Mouse (Mus musculus): Measurements from ENCODE around the gene Ccdc12.

The Ccdc12 gene

DNA sequence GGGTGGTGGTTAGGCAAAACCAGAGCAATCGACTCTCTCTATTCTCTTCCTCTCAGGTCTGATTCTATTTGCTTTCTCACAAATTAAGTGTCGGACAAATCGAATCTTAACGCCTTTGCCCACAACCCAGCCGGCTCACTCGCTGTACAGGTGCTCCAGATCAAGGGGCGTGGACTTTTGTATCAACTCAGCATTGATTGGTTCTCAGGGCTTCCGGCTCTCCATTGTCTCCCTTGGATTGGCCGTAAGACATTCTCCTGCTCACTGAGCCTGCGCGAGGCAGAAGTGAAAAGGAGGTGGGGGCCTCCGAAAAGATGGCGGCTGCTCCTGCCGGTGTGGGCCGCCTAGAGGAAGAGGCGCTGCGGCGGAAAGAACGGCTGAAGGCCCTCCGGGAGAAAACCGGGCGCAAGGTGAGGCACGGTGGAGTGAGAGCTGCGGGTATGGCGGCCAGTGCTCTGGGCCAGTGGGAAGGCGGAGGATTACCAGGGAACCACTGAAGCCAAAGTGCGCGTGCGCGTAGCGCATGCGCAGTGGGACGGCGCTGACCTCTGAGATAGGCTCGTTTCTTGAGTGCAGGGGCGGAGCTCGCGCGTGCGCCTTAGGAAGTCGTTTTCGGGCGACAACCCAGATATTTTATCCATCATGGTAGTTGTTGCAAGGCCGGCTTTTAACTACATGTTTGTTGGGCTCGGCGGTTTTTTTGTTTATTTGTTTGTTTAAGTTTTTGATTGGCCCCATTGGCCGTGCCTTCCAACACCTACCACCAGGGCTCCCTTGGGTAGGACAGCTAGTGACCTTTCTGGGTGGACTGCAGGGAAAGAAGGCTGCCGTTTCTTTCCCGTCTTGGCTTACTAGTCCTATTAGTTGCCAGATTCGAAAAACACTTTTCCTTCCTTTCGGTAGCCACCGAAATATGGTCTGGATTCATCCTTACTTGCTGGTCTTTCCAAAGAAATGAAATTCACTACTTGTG is at the start of gene Ccdc12:
Ccdc12 (plus strand) TSS at position 255 of the 973 bp plus-strand sequence.
- DNase-seq (ENCODE audit: low spot score) = peak; percentile 97

DNA sequence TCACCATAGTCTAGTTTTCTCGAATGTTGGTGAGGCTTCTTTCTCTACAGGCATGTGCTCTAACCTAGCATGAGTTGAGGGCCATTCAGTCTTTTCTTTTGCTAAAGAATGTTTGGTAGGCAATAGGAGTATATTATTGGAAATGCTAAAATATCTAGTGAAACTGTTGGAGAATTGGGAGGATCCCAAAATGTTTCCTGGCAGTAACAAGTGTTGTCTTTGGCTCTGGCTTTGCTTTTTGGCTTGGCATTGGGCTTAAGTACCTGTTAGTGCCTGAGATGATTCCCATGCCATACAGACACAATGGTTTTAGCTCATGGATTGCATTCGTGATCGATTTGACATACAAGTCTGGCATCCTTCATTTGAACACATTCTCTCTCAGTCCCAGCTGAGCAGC is 44.8 kb upstream of the Ccdc12 start:
- DNase-seq (ENCODE audit: low spot score) = no peak

DNA sequence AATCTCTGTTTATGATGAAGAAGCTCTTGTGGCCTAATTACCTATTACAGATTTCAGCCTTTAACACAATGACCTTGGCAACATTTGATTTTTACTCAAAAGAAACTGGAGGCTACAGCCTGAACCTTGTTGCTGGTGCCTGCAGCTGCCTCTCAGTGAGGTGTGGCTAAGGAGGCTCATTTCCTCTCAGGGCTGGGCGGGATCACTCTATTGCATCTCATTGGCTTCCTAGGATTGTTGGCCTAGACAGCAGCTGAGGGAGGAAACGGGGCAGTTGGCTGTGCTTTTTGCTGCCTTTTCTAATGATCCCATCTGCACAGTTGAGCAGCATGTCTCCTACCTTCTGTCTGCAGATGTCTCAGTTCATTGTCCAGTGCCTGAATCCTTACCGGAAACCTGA is 39.2 kb upstream of the Ccdc12 start:
- no peak for DNase-seq (ENCODE audit: low spot score)

DNA sequence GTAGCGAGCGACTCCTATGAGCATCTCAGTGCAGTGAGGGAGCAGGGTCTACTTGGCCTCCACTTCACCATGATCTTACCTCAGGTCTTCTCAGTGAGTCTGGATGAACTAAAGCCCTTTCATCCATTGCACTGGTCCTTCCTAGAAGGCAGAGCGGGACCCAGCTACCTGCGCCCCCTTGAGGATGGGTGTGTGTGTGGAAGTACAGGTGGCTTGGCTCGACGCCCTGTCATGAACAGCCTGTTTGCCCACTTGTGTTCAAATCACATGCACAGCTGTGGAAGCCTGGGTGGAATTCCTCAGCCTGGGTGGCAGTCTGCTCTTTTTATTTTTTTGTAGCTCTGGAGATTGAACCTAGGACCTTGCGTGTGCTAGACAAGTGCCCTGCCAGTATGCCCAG is 36.1 kb upstream of the Ccdc12 start:
- no peak for DNase-seq (ENCODE audit: low spot score)

DNA sequence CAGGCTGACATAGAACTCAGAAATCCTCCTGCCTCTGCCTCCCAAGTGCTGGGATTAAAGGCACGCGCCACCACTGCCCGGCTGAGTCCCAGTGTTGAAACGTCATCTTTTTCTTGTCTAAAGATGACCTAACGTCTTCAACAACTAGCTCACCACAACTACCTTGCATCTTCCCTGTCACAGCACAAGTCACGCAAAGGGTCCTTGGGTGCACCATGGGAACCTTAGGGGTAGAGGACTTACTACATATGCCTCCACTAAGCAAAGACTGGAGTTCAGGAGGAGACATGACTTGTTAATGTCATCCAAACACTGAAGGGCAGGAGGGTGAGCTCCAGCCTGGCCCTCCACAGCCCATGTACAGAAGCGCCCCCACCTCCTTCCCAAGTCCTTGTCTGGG is 35.6 kb upstream of the Ccdc12 start:
- no peak for DNase-seq (ENCODE audit: low spot score)

DNA sequence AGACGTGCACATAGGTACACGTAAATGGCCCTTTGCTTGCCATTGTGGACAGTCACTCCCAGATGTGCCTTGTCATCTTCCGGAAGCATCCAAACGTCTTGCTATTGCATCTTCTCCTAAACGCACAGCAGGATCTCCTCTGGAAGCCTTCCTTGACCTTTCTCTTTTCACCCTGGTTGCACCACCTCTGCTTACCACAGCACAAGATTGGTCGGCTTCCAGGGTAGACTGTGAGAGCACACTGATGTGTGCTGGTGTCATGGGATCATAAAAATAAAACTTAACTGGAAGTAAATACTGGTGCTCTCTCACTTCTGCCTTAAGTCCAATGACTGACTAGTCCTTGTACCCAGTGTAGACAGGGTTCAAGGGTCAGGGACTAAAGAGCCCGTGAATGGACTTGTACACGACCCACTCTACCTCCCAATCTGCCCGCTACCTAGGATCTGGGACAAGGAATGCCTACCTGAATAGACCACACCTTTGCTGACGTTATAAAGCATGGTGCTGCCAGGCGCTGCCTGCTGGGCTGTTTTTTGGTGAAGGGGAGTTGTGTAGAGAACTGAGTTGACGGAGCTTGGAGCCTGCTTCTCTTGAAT is 33.6 kb upstream of the Ccdc12 start:
- DNase-seq (ENCODE audit: low spot score) = no peak

DNA sequence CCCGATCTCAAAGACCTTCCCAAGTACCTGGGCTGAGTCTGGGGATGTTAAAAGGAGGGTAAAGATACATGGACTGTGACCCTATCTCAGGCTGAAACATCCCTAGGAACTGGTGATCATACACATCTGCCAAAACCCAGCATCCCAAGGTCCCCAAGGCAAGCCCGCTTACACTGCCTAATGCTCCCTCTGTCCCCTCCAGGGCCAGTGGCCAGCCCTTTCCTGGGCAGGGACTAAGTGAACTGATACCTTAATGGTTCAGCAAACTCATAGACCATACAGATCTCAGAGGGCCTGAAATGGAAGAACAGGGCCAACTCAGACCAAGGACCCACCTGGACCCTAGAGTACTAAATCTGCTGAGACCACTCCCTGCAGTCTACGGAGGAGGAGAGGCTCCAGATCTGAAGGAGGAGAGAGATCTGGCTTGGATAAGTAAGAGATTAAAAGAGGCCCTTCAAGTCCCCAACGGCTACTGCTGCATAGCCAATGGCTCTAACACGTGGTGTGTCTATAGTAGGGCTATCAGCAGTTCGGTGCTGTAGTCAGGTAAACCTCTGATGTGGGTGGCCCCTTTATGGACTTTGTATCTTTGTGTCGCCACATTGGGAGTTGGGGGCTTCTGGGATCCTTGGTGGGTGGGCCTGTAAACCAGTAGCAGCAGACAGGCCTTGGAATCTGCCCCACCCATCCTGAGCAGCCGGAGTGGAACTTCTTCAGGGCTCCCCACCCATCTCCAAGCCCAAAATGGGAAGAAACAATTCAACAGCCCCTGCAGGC is 32.7 kb upstream of the Ccdc12 start:
- no peak for DNase-seq (ENCODE audit: low spot score)

DNA sequence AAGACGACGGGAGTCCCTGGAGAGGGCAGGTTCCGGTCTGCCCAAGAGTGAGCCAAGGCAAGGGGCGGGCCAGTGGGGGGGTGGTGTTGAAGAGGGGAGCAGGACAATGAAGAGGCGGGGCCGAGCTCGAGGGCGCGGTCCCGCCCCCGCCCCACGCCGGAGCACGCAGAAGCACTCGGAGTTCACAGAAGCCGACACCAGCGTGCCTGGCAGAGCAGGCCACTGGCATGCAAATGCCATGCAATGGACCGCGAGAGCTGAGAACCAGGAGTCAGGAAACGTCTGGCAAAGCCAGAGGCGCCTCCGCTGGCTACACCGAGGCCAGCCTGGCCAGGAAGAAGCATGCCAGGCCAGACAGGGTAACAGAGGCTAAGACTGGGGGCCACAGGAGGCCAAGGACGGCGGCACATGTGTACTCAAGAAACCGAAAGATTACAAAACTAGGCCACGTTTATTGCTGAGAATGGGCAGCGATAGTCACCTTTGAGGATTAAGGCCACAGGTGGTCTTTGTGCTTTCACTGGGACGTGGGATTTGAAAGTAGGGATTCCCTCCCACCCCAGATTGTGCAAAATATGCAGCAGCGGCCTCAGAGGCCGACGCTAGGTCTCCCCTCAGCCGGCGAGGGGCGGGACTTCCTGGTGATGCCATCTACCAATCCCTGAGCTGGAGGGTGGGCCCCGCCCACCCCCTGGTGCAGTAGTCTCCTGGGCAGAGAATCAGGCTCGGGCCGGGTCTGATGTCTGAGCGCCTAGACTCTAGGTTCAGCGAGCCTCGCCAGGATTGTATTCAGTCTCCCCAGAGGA is 31.7 kb upstream of the Ccdc12 start, which contains the start of gene Nradd:
Nradd (minus strand) TSS at position 92 of the 806 bp plus-strand sequence.
- peak; percentile 42 for DNase-seq (ENCODE audit: low spot score)

DNA sequence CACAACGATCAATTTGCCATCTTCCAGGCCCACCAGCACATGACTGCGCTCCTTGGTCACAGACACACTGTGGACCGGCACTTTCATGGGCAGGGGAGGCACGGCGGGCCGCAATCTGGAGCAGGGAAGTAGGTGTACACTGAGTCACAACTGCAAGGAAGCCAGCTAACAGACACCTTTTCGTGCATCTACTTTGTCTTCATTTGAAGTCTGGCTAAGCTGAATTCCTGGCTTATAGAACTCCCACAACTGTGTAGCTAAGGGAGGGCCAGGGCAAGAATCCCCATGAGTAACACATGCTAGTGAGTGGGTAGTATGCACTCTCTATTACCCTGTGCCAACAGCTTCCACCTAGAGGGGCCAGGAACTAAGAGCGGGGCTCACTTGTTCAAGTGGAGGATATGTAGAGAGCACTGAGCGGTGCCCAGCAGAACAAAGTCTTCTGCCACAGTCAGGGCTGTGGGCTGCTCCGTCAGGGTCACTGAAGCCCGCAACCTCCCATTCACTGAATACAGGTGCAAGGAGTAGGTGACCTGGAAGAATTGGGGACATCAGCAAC is 30.9 kb upstream of the Ccdc12 start:
- no peak for DNase-seq (ENCODE audit: low spot score)

DNA sequence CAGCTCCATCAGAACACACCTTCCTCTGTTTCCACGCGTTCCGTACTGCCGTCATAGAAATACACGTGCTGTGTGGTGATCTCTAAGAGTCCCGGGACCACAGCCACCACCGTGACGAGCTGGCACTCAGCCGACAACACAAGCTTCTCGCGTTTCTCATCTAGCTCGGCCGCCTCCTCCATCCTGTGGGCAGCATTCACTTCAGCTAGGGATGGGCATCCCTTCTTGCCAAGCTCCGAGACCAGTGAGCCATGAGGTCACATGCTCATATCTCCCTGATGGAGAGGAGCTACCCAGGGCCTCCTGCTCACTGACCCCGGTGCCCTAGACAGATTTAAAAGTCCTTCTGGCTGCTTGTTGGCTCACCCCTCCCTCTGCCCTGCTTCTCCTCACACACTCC is 26.1 kb upstream of the Ccdc12 start:
- no peak for DNase-seq (ENCODE audit: low spot score)

DNA sequence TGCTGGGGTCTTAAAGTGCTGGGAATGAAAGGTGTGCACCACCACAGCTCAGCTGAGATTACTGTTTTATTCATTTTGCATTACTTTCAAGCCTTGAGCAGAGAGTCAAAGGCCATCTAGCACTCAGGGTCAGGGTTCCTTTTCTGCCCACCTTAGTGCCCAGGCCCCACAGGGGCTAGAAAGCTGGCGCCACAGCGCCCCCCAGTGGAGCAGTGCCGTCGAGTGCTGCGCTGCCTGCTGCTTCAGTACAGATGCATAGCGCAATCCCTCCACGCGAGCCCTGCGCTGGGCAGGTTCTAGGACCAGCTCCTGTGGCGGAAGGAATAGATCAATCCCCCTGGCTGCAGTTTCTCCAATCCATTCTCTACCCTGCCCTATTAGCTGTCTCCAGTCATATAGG is 25.1 kb upstream of the Ccdc12 start:
- no peak for DNase-seq (ENCODE audit: low spot score)

DNA sequence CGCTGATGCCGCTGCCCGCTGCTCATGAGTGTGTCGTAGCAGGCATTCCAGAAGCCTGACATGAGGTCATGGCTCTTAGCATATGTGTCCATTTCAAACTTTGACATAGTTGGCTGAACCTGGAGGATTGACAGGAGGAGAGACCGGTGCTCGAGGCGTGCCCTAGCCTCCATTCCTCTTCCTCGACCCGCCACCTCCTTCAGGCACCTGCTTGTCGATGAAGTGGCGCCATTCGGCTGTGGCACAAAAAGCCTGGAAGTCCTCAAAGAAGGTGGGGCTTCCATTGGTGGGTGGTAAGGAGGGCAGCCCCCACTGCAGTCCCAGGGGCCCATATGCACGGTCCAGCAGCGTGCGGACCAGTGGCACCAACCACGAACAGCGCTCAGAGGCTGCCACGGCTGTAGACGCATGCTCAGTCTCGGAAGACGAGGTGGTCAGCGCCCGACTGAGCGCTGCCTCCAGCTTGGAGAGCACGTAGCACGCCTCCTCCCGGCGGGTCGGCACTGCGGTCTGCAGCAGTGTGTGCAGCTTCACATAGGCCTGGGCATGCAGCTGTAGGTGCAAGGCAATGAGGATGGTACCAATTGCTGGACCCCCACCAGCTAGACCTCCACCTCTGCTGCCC is 24.5 kb upstream of the Ccdc12 start:
- DNase-seq (ENCODE audit: low spot score) = no peak

DNA sequence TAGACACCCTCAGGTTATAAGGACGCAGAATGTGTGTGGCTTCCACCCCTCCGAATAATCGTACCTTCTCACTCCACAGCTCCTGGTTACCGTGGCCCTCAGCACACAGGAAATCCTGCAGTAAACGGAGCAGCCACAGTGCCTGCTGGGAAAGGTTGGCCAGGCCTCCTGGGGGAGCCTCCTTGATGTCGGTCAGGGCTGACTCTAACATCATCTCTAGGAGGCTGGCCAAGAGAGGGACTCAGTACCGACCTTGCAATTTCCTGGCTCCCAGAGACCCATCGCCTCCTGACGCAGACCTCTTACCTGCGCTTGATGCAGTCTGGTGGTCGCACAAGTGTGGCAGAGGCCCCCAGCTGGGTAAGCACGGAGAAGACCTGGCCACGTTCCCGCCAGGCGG is 23.6 kb upstream of the Ccdc12 start:
- no peak for DNase-seq (ENCODE audit: low spot score)

DNA sequence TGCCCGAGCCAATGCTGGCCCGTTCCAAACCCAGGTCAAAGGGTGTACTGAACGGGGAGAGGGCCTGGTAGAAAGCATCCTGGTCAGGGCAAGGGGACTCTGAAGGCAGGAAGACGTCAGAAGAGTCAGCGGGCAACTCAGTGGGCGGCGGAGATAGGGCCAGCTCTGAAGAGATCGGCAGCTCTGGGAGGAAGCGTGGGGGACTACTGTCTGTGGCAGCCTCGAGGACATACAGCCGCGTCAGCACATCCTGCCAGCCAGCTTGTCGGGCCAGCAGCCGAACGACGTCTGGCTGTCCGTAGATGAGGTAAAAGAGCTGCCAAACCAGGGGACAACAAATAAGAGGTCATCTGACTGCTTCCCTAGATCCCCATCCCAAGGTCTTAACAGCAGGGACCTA is 22.4 kb upstream of the Ccdc12 start:
- no peak for DNase-seq (ENCODE audit: low spot score)

DNA sequence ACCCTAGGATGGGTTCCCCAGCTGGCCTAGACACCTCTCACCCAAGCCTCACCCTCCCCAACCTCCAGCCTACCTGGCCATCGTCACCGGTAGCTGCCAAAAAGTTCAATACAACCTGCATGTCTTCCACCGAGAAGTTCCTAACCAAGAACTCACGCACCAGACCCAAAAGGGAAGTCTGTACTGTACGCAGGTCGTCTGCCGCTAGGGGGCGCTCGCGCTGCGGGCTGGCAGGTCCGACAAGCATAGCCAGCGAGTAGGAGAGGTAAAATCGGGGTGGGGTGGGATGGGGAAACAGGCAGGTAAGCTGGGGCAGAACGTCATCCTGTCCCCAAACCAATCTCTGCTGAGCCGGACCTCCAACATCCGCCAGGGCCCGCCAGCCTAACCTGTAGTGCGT is 21.1 kb upstream of the Ccdc12 start:
- peak; percentile 71 for DNase-seq (ENCODE audit: low spot score)

DNA sequence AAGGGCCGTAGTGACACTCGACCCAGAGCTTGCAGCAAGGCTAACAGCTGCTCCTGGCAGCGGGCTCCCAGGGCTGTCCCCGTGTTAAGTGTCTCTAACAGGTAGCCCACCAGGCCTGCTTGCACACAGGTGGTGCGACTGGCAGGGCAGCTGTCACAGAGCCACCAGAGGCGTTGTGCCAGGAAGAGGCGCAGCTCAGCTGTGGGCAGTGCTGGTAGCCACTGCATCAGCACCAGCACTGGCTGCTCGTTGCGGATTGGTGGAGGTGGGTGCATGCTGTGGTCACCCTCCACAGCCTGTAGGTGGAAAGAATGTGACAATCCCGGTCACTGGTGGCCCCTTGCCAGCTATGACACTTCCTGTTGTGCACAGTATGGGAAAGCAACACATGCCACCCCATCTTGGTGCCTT is 17.7 kb upstream of the Ccdc12 start:
- DNase-seq (ENCODE audit: low spot score) = no peak

DNA sequence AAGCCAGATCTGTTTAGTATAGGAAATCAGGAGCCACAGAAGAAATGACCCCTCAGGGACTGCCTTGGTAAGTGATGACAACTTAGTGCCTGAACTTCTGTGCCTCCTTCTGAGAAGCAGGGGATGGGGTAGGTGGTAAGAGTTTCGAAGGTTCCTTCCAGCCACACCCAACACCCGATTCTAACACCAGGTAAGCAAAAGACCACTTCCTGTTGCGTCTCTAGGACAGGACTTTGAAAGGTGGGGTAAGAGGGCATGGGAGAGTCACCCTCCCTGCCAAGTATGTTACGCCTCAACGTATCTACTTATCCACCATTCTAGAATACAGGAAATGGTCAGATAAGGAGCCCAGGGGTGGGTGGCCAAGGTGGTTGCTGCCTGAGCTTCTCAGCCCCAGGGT is 15.3 kb upstream of the Ccdc12 start:
- DNase-seq (ENCODE audit: low spot score) = no peak

DNA sequence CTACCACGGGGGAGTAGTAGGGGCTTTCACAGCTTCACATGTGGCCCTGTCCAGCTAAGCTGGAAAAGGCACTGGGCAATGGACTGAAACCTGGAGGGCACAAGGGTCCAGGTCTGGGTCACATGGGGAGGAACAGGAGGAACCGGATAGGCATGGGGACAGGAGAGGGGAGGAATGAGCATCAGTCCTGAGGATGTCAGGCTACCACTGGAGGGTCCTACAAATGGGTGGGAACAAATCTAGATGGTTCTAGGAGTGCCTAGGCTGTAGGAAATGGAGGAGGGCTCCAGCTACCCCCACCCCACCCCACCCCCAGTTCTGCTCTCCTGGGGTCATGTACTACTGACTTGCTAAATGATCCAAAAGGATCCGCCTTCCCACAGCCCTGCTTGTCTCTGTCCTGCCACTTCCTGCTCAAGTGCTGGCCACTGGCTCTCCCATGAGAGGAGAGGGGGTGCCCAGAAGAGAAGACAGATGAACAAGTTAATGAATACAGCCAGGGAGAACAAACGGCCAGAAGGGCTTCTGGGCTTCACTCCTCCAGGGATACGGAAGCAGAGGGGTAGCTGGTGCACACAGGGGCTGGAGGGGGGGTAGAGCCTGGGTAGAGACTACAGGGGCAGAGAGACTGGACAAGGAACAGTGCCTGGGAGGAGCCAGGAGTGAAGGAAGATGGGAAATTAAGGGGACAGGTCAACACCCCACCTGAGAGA is 13.3 kb upstream of the Ccdc12 start:
- no peak for DNase-seq (ENCODE audit: low spot score)

DNA sequence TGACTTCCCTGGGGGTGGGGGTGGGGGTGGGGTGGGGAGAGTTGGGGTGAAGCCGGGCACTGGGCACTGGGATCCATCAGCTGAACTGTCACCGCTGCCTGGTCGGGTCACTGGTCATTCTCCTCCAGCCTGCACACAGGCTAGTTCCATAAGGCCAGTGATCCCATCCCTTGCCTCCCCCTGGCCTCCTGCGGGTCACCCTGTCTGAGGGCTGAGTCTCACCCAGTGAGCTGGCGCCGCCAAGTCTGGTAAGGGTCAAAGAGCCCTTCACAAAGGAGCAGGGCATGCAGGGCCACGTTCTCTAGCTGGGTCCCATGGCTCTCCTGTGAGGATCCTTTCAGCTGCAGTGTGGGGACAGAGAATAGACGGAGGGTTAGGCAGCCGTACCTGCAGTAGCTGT is 12.5 kb upstream of the Ccdc12 start:
- no peak for DNase-seq (ENCODE audit: low spot score)

DNA sequence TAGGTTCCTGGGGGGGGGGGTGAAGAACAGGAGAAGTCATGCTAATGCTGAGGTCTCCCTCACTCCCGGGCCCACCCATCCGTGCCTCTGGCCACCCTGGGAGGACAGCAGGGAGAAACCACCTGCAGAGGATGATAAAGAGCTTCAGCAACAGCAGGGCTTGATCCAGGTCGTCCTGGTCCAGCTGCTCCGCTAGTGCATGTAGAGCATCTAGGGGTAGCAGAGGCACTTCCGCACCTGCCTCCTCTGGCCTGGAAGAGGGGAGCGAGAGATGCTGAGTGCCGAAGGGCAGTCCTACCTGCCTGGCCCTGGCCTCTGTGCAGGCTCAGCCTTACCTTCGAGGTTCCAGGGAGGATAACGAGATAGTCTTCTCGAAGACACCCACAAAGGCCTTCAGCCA is 12.0 kb upstream of the Ccdc12 start:
- DNase-seq (ENCODE audit: low spot score) = no peak

Measured in layer of hippocampus, adult 9-10 months (tissue).